Mouse (Mus musculus): ENCODE data around the gene H13. TPM values are rescaled to one million over a fixed set of nuclear protein-coding genes. Genes with fewer than 3 reads are reported as not detected.

The H13 gene
- polyA plus RNA-seq, 1 experiment from 2014 or later, result 74.6 TPM

DNA sequence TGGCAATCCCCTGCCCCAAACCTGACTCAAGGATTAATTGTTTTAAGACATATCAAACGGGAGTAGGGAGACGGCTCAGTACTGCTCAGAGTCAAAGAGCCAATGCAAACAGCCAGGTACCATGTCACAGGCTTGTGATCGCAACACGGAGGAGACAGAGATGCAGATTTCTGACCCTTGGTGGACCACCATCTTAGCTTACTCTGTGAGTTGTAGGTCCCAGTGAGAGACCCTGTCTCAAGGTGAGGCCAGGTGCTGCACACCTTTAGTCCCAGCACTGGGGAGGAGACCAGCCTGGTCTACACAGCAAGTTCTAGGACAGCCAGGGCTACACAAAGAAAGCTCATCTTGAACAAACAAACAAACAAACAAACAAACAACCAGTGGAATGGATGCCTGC is 31.9 kb upstream of the H13 start:
- H3K4me3 ChIP-seq (ENCODE audit: control insufficient read depth in 1 of 2, insufficient read depth in 1 of 2, low read depth in 1 of 2, low read length in 2 of 2), result no peak overlapping the region
- H3K27ac ChIP-seq (replicated peaks in 1 of 2; ENCODE audit: control insufficient read depth in 1 of 2, insufficient read depth in 1 of 2, low read depth in 2 of 2, low read length in 2 of 2), result peak overlapping the region; percentile 87 to 91
- ATAC-seq (ENCODE audit: insufficient number of reproducible peaks, insufficient read depth, low FRiP score, low read depth), result no peak
- no peaks in the 10 kb centered on the region for H3K9me3 ChIP-seq (ENCODE audit: control insufficient read depth, low read length)
- H3K4me1 ChIP-seq (ENCODE audit: control insufficient read depth in 2 of 2, insufficient read depth in 2 of 2, low read length in 2 of 2), result peaks cover 32 to 37% of the 10 kb centered on the region in 2 experiments
- H3K27me3 ChIP-seq (ENCODE audit: control insufficient read depth, insufficient read depth, low read length), result no peaks in the 10 kb centered on the region
- 85% methylated on average over 4 of the region's 4 CpGs for WGBS
- H3K4me2 ChIP-seq (ENCODE audit: low read length), result no peak overlapping the region
- H3K36me3 ChIP-seq (ENCODE audit: control insufficient read depth, insufficient read depth, low read length), result no peaks in the 10 kb centered on the region
- H3K9ac ChIP-seq (ENCODE audit: low read length), result no peak overlapping the region

DNA sequence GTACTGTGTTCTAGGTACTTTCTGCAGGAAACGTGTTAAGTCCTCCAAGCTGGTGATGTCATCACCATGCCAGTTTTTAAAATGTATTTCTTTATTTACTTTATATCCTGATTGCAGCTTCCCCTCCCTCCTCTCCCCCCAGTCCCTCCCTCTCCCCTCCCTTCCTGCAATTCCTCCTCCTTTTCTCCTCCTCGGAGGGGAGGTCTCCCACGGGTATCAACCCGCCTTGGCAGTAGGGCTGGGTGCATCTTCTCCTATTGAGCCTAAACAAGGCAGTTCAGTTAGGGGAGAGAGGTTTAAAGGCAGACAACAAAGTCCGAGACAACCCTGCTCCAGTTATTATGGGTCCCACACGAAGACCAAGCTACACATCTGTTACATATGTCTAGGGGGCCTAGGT is 30.4 kb upstream of the H13 start:
- WGBS, result 60% methylated on average over 6 of the region's 6 CpGs

DNA sequence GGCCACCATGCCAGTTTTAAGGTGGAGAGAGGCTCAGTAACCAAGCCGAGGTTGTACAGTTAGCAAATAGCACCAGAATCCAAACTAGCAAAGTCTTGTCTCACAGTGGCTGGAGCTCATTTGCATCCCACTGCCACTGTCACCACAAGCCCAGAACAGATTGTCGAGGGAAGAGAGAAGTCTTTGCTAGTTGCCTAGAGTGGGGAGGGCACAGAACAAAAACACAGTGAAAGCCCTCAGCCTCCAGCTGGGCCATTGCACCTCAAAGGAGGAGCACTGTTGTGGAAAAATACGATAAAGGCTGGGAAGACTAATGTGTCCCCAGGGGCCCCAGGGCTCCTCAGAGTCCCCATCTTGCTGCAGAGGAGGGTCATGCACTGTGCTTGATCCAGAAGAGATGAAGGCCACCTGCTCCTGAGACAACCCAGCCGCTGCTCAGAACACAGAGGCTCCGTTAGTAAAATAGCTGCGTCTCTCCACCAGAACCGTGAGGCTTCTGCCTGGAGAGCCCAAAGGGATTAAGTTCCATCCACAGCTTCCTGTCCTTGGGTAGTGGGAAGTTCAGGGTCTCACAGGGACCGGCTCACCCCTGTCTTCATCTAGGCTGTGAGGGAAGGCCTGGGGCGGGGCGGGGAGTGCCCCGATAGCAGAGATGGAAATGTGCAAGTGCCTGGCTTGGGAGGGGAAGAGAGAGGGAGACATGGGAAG is 29.7 kb upstream of the H13 start:
- peaks cover 22% of the 10 kb centered on the region in 2 experiments for H3K4me1 ChIP-seq (ENCODE audit: control insufficient read depth in 2 of 2, insufficient read depth in 2 of 2, low read length in 2 of 2)
- H3K36me3 ChIP-seq (ENCODE audit: control insufficient read depth, insufficient read depth, low read length), result no peaks in the 10 kb centered on the region
- H3K27me3 ChIP-seq (ENCODE audit: control insufficient read depth, insufficient read depth, low read length), result no peaks in the 10 kb centered on the region
- WGBS, result 14% methylated on average over 11 of the region's 11 CpGs
- H3K9ac ChIP-seq (ENCODE audit: low read length), result no peak overlapping the region
- no peaks in the 10 kb centered on the region for H3K9me3 ChIP-seq (ENCODE audit: control insufficient read depth, low read length)
- peak overlapping the region; percentile 67 to 87 for H3K27ac ChIP-seq (replicated peaks in 1 of 2; ENCODE audit: control insufficient read depth in 1 of 2, insufficient read depth in 1 of 2, low read depth in 2 of 2, low read length in 2 of 2)
- no peak overlapping the region for H3K4me3 ChIP-seq (ENCODE audit: control insufficient read depth in 1 of 2, insufficient read depth in 1 of 2, low read depth in 1 of 2, low read length in 2 of 2)
- ATAC-seq (ENCODE audit: insufficient number of reproducible peaks, insufficient read depth, low FRiP score, low read depth), result peak; percentile 54
- no peak overlapping the region for H3K4me2 ChIP-seq (ENCODE audit: low read length)

More for the DNA sequence above, 30.4 kb upstream of the H13 start:
- no peak for ATAC-seq (ENCODE audit: insufficient number of reproducible peaks, insufficient read depth, low FRiP score, low read depth)
- no peaks in the 10 kb centered on the region for H3K36me3 ChIP-seq (ENCODE audit: control insufficient read depth, insufficient read depth, low read length)
- peak overlapping the region; percentile 67 to 87 for H3K27ac ChIP-seq (replicated peaks in 1 of 2; ENCODE audit: control insufficient read depth in 1 of 2, insufficient read depth in 1 of 2, low read depth in 2 of 2, low read length in 2 of 2)
- H3K4me1 ChIP-seq (ENCODE audit: control insufficient read depth in 2 of 2, insufficient read depth in 2 of 2, low read length in 2 of 2), result peaks cover 22 to 26% of the 10 kb centered on the region in 2 experiments
- no peaks in the 10 kb centered on the region for H3K27me3 ChIP-seq (ENCODE audit: control insufficient read depth, insufficient read depth, low read length)
- H3K9me3 ChIP-seq (ENCODE audit: control insufficient read depth, low read length), result no peaks in the 10 kb centered on the region
- no peak overlapping the region for H3K9ac ChIP-seq (ENCODE audit: low read length)
- H3K4me2 ChIP-seq (ENCODE audit: low read length), result no peak overlapping the region
- H3K4me3 ChIP-seq (ENCODE audit: control insufficient read depth in 1 of 2, insufficient read depth in 1 of 2, low read depth in 1 of 2, low read length in 2 of 2), result no peak overlapping the region

DNA sequence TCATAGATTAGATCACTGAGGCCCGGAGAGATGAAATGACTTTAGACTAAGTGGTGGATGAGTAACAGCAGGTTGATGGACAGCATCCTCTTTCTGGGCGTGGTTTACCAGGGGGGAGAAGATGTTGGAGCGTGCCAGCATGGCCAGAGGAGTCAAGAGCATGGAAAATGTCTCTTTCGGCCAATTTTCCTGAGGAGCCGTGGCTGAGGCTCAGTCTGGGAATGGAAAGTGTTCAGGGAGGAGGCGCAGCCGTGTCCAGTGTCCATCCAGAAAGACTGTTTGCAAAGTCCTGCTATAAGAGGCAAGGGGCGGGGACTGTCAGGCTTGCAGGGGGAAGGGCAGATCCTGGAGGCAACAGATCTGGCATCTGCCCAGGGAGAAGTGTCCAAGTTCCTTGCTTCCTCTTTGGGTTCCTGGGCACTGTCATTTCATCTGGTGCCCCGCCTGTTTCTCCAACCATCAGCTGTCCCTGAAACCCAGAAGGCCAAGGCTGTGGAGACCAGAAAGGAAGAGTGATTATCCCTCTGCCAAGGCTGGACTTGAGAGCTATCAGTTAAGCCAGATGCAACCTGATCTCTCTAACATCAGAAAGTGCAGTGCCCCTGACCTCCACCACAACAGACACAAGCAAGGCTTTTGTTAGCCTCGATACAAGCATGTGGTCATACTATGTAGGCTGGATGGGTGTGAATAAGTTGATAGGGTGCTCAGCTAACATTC is 16.2 kb upstream of the H13 start:
- Histone ChIP-seq H3K27ac (replicated peaks in 1 of 2; ENCODE audit: control insufficient read depth in 1 of 2, insufficient read depth in 1 of 2, low read depth in 2 of 2, low read length in 2 of 2) (peak overlapping the region; percentile 44 to 69; a peak in 3 of 4 replicates), H3K4me2 (ENCODE audit: low read length) (no peak overlapping the region), H3K27me3 (ENCODE audit: control insufficient read depth, insufficient read depth, low read length) (no peaks in the 10 kb centered on the region), H3K9ac (ENCODE audit: low read length) (no peak overlapping the region), H3K36me3 (ENCODE audit: control insufficient read depth, insufficient read depth, low read length) (no peaks in the 10 kb centered on the region), H3K9me3 (ENCODE audit: control insufficient read depth, low read length) (no peaks in the 10 kb centered on the region), H3K4me3 (ENCODE audit: control insufficient read depth in 1 of 2, insufficient read depth in 1 of 2, low read depth in 1 of 2, low read length in 2 of 2) (no peak overlapping the region), H3K4me1 (ENCODE audit: control insufficient read depth in 2 of 2, insufficient read depth in 2 of 2, low read length in 2 of 2) (peaks cover 7 to 12% of the 10 kb centered on the region in 2 experiments; a peak in 3 of 4 replicates)
- ATAC-seq (ENCODE audit: insufficient number of reproducible peaks, insufficient read depth, low FRiP score, low read depth), result peak; percentile 68; the same call in 1 of the 2 replicates
- WGBS, result 45% methylated on average over 10 of the region's 10 CpGs

DNA sequence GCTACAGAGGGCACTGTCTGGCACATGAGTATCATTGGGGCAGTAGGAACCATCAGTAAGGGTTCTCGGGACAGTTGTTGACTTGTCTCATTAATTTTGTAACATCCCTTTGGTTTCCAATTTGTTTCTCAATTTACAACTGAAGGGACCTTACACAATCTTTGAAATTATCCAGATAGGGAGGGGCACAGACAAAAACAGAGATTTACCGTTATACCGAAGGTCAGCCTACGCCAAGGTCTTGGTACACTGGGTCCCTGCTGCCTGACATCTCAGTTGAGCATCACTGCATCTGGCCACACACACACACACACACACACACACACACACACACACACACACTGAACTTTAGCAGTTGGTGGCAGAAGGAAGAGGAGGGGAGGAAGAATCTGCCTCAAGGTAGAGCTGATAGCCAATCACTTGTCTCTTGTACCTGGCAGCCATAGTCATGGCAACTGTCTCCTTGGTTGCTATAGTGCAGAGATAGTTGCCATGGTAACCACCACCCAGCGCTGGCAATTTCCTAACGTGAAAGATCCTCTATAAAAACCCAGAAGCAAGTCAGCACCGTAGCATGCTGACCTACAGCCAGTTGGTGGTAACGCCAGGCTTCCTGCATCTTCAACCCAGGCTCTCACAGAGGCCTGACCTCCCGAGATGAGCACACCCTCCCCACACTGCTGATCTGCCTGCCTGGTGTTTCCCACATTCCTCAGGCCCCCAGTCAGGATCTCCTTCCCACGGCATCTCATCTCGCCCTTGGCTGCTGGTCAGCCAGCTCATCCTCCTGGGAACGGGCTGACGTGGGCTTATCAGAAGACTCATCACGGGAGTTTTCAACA is 15.2 kb upstream of the H13 start:
- no peak; the same call in 1 of the 2 replicates for ATAC-seq (ENCODE audit: insufficient number of reproducible peaks, insufficient read depth, low FRiP score, low read depth)
- 30% methylated on average over 14 of the region's 14 CpGs for WGBS
- Histone ChIP-seq H3K27me3 (ENCODE audit: control insufficient read depth, insufficient read depth, low read length) (no peaks in the 10 kb centered on the region), H3K27ac (replicated peaks in 1 of 2; ENCODE audit: control insufficient read depth in 1 of 2, insufficient read depth in 1 of 2, low read depth in 2 of 2, low read length in 2 of 2) (peak overlapping the region in 1 of 2 experiments; percentile 44; a peak in 1 of 4 replicates), H3K9me3 (ENCODE audit: control insufficient read depth, low read length) (no peaks in the 10 kb centered on the region), H3K4me3 (ENCODE audit: control insufficient read depth in 1 of 2, insufficient read depth in 1 of 2, low read depth in 1 of 2, low read length in 2 of 2) (no peak overlapping the region), H3K4me1 (ENCODE audit: control insufficient read depth in 2 of 2, insufficient read depth in 2 of 2, low read length in 2 of 2) (peaks cover 7 to 12% of the 10 kb centered on the region in 2 experiments; a peak in 3 of 4 replicates), H3K4me2 (ENCODE audit: low read length) (no peak overlapping the region), H3K9ac (ENCODE audit: low read length) (no peak overlapping the region), H3K36me3 (ENCODE audit: control insufficient read depth, insufficient read depth, low read length) (no peaks in the 10 kb centered on the region)

DNA sequence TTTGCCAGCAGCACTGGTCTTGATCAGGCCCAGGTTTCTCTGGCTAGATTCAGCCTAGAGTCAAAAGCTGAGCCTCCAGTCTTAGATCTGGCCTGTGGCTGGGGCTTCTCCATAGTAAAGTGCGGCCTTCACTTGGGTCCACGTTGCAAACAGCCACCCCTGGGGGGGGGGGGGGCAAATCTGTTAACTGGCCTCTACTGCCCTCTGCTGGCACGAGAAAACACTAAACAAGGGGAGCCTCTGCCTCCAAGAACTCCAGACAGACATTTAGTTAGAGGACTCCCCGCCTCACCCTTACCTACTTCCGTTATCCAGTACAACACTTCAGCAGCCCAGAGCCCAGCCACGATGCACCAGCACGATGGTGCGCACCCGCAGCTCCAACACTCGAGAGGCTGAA is 11.9 kb upstream of the H13 start:
- no peak overlapping the region for H3K27ac ChIP-seq (replicated peaks in 1 of 2; ENCODE audit: control insufficient read depth in 1 of 2, insufficient read depth in 1 of 2, low read depth in 2 of 2, low read length in 2 of 2)
- no peak for ATAC-seq (ENCODE audit: insufficient number of reproducible peaks, insufficient read depth, low FRiP score, low read depth)
- H3K4me2 ChIP-seq (ENCODE audit: low read length), result no peak overlapping the region
- H3K9ac ChIP-seq (ENCODE audit: low read length), result no peak overlapping the region
- H3K4me3 ChIP-seq (ENCODE audit: control insufficient read depth in 1 of 2, insufficient read depth in 1 of 2, low read depth in 1 of 2, low read length in 2 of 2), result no peak overlapping the region
- H3K4me1 ChIP-seq (ENCODE audit: control insufficient read depth in 2 of 2, insufficient read depth in 2 of 2, low read length in 2 of 2), result peaks cover 7 to 12% of the 10 kb centered on the region in 2 experiments; a peak in 3 of 4 replicates
- no peaks in the 10 kb centered on the region for H3K36me3 ChIP-seq (ENCODE audit: control insufficient read depth, insufficient read depth, low read length)
- H3K9me3 ChIP-seq (ENCODE audit: control insufficient read depth, low read length), result no peaks in the 10 kb centered on the region
- WGBS, result 50% methylated on average over 10 of the region's 10 CpGs
- H3K27me3 ChIP-seq (ENCODE audit: control insufficient read depth, insufficient read depth, low read length), result no peaks in the 10 kb centered on the region

DNA sequence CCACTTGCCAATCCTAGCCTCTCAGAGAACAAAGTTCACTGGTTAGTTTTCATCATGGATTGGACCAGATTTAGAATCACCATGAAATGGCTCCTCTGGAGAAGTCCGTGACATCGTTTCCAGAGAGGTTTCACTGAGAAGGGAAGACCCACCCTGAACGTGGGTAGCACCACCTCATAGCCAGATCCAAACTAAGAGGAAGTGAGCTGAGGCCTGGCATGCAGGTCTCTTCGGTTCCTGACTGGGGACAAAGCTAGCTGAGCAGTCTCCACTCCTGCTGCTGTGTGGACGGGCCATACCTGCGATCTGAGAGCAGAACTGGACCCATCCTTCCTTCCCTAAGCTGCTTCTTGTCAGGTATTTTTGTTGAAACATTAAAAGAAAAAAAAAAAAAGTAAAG is 8.1 kb upstream of the H13 start:
- Histone ChIP-seq H3K9me3 (ENCODE audit: control insufficient read depth, low read length) (no peaks in the 10 kb centered on the region), H3K27ac (replicated peaks in 1 of 2; ENCODE audit: control insufficient read depth in 1 of 2, insufficient read depth in 1 of 2, low read depth in 2 of 2, low read length in 2 of 2) (no peak overlapping the region), H3K27me3 (ENCODE audit: control insufficient read depth, insufficient read depth, low read length) (no peaks in the 10 kb centered on the region), H3K4me2 (ENCODE audit: low read length) (no peak overlapping the region), H3K36me3 (ENCODE audit: control insufficient read depth, insufficient read depth, low read length) (no peaks in the 10 kb centered on the region), H3K9ac (ENCODE audit: low read length) (no peak overlapping the region), H3K4me3 (ENCODE audit: control insufficient read depth in 1 of 2, insufficient read depth in 1 of 2, low read depth in 1 of 2, low read length in 2 of 2) (no peak overlapping the region), H3K4me1 (ENCODE audit: control insufficient read depth in 2 of 2, insufficient read depth in 2 of 2, low read length in 2 of 2) (no peaks in the 10 kb centered on the region)
- ATAC-seq (ENCODE audit: insufficient number of reproducible peaks, insufficient read depth, low FRiP score, low read depth), result no peak
- WGBS, result 65% methylated on average over 6 of the region's 6 CpGs

Measured in heart, embryonic 14.5 days (tissue).